Mouse (Mus musculus) ovary, postnatal 14 days (tissue): ENCODE data around the gene Ift140.
"Not testable (repeated sequence)": the region's sequence is repeated elsewhere in the genome, so short reads cannot be mapped to it uniquely, and the experiment has no call there.

ENCODE experiments used
- DNase-seq: peaks from one replicate; pipeline ENCODE4 v3.0.0; 2022; ENCODE audit warnings: low spot score

Ift140 gene

DNA sequence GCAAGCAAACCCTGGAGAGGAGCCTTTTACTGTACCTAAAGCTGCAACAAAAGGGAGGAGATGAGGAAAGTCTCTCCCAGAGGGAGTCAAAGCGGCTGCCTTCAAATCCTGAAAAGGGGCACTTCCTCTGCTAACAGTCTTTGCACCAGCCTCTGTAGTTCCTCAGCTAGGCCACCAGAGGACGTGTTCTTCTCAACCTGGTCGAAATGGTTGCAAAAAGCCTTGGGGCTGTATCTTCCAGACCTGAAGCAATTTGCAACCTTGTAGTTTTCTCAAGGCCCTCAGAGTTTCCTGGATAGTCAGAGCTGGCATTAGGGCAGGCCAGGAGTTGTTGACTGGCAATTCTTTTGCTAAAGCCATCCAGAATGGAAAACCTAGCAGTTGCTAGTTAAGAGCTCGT lies 101.4 kb downstream of the Ift140 start:
- no peak for DNase-seq

DNA sequence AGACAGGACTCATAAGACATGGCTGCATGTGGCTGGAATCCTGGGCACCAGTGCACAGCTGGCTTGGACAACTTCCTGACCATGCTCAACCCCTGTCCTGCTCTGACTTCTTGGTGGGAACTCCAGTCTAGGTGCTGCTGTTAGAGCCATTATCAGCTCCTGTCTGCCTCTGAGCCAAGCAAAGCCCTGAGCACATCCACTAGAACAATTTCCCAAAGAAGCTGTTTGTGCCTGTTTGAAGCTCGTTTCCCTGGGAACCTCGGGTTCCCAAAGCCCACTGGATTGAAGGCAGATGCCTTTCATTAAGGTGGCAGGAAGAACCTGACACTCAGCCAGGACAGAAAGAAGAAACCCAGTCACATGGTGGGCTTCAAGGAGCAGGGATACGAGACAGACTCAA lies 104.5 kb downstream of the Ift140 start, which contains the start of gene Ptx4:
TSS of gene Ptx4 (plus strand) at position 355 of the 400 bp plus-strand sequence.
- no peak for DNase-seq

DNA sequence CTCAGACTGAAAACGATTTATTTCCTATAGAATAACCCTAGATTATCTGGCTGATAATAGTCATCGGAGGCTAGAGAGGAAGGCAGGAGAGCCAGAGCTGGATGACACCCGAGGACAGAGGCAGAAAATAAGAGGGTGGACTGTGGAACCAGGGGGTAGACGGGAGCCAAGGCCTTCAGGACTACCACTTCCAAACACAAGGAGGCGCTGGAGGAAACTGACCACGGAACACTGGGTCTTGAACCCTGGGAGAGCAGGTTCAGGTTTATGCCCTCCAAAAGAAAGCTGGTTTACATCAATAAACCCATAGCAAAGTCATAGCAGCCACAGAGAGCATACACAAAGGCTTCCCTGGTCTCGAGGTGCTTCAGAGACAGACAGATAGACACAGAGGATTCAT lies 108.1 kb downstream of the Ift140 start:
- no peak for DNase-seq

DNA sequence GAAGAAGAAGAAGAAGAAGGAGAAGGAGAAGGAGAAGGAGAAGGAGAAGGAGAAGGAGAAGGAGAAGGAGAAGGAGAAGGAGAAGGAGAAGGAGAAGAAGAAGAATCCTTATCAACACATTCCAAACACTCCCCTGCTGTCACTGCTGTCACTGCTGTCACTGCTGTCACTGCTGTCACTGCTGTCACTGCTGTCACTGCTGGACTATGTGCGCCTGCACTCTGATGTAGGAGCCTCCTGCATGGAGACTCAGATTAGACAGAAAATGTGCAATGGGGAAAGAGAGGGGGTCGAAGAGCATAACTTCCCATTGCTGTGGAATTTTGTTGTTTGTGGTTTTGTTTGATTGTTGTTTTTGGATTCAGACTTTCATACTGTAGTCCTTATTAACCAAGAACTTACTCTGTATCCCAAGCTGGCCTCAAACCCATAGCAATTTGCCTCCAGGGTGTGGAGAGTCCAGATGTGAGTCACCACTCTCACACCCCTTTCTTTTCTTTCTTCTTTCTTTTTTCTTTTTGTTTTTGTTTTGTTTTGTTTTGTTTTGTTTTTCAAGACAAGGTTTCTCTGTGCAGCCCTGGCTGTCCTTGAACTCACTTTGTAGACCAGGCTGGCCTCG lies 109.7 kb downstream of the Ift140 start:
- DNase-seq: not testable (repeated sequence)

DNA sequence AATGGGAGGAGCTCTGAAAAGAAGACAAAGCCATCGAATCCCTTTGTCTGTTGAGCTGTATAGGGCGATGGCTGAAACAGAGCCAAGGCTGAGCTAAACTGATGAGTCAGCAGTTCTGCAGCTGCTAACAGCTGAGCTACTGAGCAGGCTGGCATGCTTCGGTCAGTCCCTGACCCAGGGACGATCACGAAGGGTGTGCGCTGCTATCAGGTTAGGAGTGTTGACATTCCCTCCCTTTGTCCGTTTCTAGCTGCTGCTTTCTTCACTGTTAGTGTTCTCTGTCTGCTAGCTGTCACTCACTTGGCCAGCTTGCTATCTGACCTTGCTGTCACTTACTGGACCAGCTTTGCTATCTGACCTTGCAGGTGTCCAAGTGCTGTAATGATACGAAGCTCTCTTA lies 111.2 kb downstream of the Ift140 start:
- no peak for DNase-seq

DNA sequence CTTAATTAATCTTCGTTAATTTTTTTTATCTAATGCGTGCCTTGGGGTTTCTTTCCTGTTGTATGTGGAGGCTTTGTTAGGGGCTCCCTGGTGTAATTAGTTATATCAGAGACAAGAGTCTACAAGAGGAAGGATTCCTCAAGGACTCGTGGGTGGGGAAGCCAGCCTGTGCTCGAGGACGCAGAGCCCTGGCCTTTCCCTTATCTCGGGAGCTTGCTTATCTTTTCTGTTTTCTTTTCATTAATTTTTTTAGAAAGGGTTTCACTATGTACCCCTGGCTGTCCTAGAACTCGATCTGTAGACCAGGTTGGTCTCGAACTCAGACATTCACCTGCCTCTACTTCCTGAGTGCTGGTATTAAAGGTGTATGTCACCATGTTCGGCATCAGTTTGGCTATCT lies 111.8 kb downstream of the Ift140 start:
- DNase-seq: no peak

DNA sequence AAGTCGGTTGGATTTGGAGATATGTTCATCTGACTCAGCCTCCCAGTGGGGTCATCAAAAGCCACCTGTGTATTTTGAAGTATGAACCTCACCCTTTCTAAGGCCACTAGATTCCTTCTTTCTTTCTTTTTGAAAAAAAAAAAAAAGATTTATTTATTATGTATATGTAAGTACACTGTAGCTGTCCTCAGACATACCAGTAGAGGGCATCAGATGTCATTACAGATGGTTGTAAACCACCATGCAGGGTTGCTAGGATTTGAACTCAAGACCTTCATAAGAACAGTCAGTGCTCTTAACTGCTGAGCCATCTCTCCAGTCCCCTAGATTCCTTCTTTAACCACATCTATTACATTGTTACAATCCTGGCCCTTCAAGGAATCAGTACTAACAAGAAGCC lies 114.2 kb downstream of the Ift140 start:
- DNase-seq: no peak

DNA sequence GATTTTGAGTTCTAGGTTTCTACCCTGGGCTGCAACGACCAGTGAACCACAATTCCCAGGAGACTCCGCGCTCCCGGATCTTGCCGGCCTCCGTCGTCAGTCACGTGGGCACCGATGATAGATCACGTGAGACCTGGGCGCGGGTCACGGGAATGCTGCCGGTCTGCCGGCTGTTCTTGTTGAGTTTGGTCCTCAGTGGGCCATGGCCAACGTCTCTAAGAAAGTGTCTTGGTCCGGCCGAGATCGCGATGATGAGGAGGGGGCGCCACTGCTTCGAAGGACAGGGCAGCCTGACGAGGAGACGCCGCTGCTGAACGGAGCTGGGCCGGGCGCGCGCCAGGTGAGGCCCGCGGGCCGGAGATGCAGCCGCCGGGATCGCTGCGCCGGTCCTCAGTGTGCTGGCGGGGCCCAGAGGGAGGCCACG lies 117.4 kb downstream of the Ift140 start, which contains the start of gene Clcn7:
TSS of gene Clcn7 (plus strand) at position 117 of the 424 bp plus-strand sequence.
- DNase-seq: peak; percentile 87

DNA sequence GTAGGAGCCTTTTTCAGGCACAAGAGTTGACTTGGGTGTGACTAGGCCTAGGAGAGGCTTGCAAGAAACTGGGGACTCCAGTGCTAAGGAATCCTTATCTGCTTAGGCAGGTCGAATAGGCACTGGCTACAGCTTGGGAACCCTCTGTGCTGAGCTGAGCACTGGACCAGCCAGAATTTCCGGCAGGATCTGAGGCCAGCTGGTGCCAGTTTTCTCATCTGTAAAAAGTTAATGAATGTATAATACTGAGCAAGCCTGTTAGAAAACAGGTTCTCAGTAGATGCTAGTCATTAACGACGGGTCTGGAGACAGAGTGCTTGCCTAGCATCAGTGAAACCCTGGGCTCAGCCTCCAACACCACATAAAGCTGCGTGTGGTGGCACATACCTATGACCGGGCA lies 119.7 kb downstream of the Ift140 start:
- DNase-seq: no peak

DNA sequence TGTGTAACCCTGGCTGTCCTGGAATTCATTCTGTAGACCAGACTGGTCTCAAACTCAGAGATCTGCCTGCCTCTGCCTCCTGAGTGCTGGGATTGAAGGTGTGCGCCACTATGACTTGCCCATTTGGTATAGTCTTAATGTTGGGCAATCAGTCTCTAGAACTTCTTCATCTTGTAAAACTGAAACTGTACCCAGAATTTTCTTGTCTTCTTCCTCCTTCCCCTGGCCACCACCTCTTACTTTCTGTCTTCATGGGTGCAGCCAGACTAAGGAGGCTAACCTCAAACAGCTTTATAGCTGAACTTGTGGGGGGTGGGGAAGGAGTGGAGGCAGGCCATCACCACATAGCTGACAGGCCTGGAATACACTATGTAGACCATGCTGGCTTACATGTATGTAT lies 122.9 kb downstream of the Ift140 start:
- DNase-seq: no peak

DNA sequence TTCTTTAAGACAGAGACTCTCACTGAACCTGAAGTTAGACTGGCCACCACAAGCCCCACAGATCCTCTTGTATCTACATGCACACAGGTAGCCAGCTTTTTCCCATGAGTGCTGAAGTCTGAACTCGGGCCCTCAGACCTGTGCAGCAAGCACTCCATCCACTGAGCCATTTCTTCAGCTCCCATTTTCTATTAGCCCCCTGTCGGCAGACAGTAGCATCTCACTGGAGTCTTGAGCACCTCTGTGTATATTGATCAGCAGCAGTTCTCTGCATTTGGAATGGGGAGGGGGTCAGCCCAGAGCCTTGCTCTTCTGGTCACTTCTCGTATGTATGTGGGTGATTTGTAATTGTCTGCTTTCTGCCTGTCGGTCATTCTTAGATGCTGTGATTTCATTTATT lies 124.1 kb downstream of the Ift140 start:
- no peak for DNase-seq
